Mouse (Mus musculus) heart, adult 10 weeks (tissue): Measurements from ENCODE around the gene Tex19.2. TPM values are rescaled to one million over a fixed set of nuclear protein-coding genes. Genes with fewer than 3 reads are reported as not detected.

Experiments used
- polyA plus RNA-seq: library from polyadenylated mRNA; stranded (reverse); fragments of 350-450 nt; fragmentation: Illumina TruSeq; extraction: RNeasy Lipid Tissue Mini Kit (QIAGEN cat#74804); gene quantifications from one replicate; pipeline ENCODE4 v1.2.3, GENCODE M21; 2014; ENCODE audit warnings: low read depth, low replicate concordance

Tex19.2 gene
- polyA plus RNA-seq = not detected

GRCm38 (mm10) chr11:121118577-121118976 is at the start of gene Tex19.2:
TSS of gene Tex19.2 (minus strand) at chr11:121118677.

GRCm38 (mm10) chr11:121159971-121160370 is 41.5 kb upstream of the Tex19.2 start, which contains the start of gene Uts2r:
TSS of gene Uts2r (plus strand) at chr11:121160271.

GRCm38 (mm10) chr11:121145865-121146264 is 27.4 kb upstream of the Tex19.2 start, which contains the start of gene Tex19.1:
TSS of gene Tex19.1 (plus strand) at chr11:121146143.

GRCm38 (mm10) chr11:121081120-121081519 is 37.4 kb downstream of the Tex19.2 start, which contains the start of gene Sectm1a:
TSS of gene Sectm1a (minus strand) at chr11:121081220.

Other genes starting within 250 kb of the Tex19.2 start
- gene Ccdc57, start 185.8 kb downstream of the Tex19.2 start, polyA plus RNA-seq = 1.6 TPM
- 1.8 TPM for gene Slc16a3, start 170.2 kb downstream of the Tex19.2 start, polyA plus RNA-seq
- 49.3 TPM for gene Csnk1d, start 127.3 kb downstream of the Tex19.2 start, polyA plus RNA-seq
- 0.99 TPM for gene Cd7, start 79.3 kb downstream of the Tex19.2 start, polyA plus RNA-seq
- 0.42 TPM for gene Sectm1b, start 55.1 kb downstream of the Tex19.2 start, polyA plus RNA-seq
- gene Sectm1a, start 37.5 kb downstream of the Tex19.2 start, polyA plus RNA-seq = not detected
- not detected for gene Tex19.1, start 27.5 kb upstream of the Tex19.2 start, polyA plus RNA-seq
- 0.79 TPM for gene Uts2r, start 41.6 kb upstream of the Tex19.2 start, polyA plus RNA-seq
- gene Hexdc, start 85.8 kb upstream of the Tex19.2 start, polyA plus RNA-seq = 11.8 TPM
- gene Ogfod3, start 86.0 kb upstream of the Tex19.2 start, polyA plus RNA-seq = 21.4 TPM
- 13.7 TPM for gene Cybc1, start 110.6 kb upstream of the Tex19.2 start, polyA plus RNA-seq
- 54.9 TPM for gene Narf, start 118.6 kb upstream of the Tex19.2 start, polyA plus RNA-seq
- 16.7 TPM for gene Foxk2, start 141.3 kb upstream of the Tex19.2 start, polyA plus RNA-seq
- gene Wdr45b, start 235.8 kb upstream of the Tex19.2 start, polyA plus RNA-seq = 41.8 TPM